Mouse (Mus musculus): ENCODE data around the gene Ly6g6d. TPM values are rescaled to one million over a fixed set of nuclear protein-coding genes. Genes with fewer than 3 reads are reported as not detected.
A peak's percentile ranks its signal among the peaks of the same experiment; 100 is the strongest.

The Ly6g6d gene
- polyA plus RNA-seq, 1 experiment: 8.5 TPM

- peak in 1 of 2 experiments; percentile 50 for DNase-seq
- TF ChIP-seq POLR2A (IDR thresholded peaks at IDR 0.05; ENCODE audit: borderline replicate concordance, insufficient read depth, low read length) (no peak), CTCF (IDR thresholded peaks at IDR 0.05; ENCODE audit: borderline replicate concordance, insufficient read depth, low read depth, low read length) (no peak)
- WGBS: 49% methylated on average over 3 of the region's 3 CpGs
- Histone ChIP-seq H3K4me3 (replicated peaks; ENCODE audit: insufficient read depth, low read depth, low read length) (no peak overlapping the region), H3K27ac (ENCODE audit: insufficient read depth, low read length) (no peak overlapping the region), H3K4me1 (ENCODE audit: control insufficient read depth, insufficient read depth, low read length) (peaks cover 34% of the 10 kb centered on the region), H3K27me3 (ENCODE audit: control insufficient read depth, insufficient read depth, low read length) (no peaks in the 10 kb centered on the region)
Measured at GRCm38 (mm10) chr17:35063466-35063865, 14.4 kb downstream of the Ly6g6d start.

- Histone ChIP-seq H3K4me1 (ENCODE audit: control insufficient read depth, insufficient read depth, low read length) (peaks cover 33% of the 10 kb centered on the region), H3K27me3 (ENCODE audit: control insufficient read depth, insufficient read depth, low read length) (no peaks in the 10 kb centered on the region), H3K27ac (ENCODE audit: insufficient read depth, low read length) (no peak overlapping the region), H3K4me3 (replicated peaks; ENCODE audit: insufficient read depth, low read depth, low read length) (no peak overlapping the region)
- DNase-seq: no peak
- TF ChIP-seq CTCF (IDR thresholded peaks at IDR 0.05; ENCODE audit: borderline replicate concordance, insufficient read depth, low read depth, low read length) (no peak), POLR2A (IDR thresholded peaks at IDR 0.05; ENCODE audit: borderline replicate concordance, insufficient read depth, low read length) (no peak)
- WGBS: 73% methylated on average over 8 of the region's 8 CpGs
Measured at GRCm38 (mm10) chr17:35061299-35061698, 16.6 kb downstream of the Ly6g6d start.

DNA sequence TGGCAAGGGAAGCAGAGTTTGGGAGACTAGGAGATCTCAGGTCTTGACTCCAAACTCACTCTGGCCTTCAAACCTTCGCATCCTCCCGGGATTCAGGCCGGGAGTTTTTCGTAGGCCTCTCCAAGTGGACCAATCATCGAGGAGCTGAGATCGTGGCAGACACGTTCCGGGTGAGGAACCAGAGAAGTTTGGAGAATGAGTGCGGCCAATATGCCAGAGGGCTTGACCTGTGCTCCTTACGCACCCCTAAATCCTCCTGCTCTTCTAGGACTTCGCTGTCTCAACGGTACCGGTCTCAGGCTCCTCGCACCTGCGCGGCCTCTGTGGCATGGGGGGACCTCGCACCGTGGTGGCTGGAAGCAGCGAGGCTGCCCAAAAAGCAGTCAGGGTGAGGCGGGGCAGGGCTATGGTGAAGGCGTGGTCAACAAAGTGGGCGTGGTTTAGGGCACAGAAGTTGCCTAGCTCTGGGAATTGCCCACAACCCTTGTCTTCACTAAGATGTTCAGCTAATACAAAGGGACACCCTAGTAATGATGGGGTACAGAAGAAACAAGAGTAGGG lies 17.0 kb downstream of the Ly6g6d start:
- Histone ChIP-seq H3K4me3 (replicated peaks; ENCODE audit: insufficient read depth, low read depth, low read length) (no peak overlapping the region), H3K4me1 (ENCODE audit: control insufficient read depth, insufficient read depth, low read length) (peaks cover 33% of the 10 kb centered on the region), H3K27me3 (ENCODE audit: control insufficient read depth, insufficient read depth, low read length) (no peaks in the 10 kb centered on the region), H3K27ac (ENCODE audit: insufficient read depth, low read length) (0 out of 2 replicates have a peak overlapping the region, but pooled peaks have one; percentile 11)
- no peak for TF ChIP-seq POLR2A (IDR thresholded peaks at IDR 0.05; ENCODE audit: borderline replicate concordance, insufficient read depth, low read length)
- no peak for TF ChIP-seq CTCF (IDR thresholded peaks at IDR 0.05; ENCODE audit: borderline replicate concordance, insufficient read depth, low read depth, low read length)
- WGBS: 53% methylated on average over 22 of the region's 22 CpGs
- DNase-seq: peak in 1 of 2 experiments; percentile 34

DNA sequence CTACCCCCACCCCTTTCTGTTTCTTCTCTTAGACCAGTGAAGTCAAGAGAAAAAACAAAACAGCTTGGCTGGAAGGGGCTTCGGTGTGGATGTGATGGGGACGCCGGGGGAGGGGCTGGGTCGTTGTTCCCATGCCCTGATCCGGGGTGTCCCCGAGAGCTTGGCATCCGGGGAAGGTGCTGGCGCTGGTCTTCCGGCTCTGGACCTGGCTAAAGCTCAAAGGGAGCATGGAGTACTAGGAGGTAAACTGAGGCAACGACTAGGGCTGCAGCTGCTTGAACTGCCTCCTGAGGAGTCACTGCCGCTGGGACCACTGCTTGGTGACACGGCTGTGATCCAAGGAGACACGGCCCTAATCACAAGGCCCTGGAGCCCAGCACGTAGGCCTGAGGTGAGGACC lies 17.8 kb downstream of the Ly6g6d start:
- peak in 1 of 2 experiments; percentile 36 for DNase-seq
- peak overlapping the region; percentile 88 for H3K4me3 ChIP-seq (replicated peaks; ENCODE audit: insufficient read depth, low read depth, low read length)
- H3K27ac ChIP-seq (ENCODE audit: insufficient read depth, low read length): no peak overlapping the region
- no peak for TF ChIP-seq CTCF (IDR thresholded peaks at IDR 0.05; ENCODE audit: borderline replicate concordance, insufficient read depth, low read depth, low read length)
- TF ChIP-seq POLR2A (IDR thresholded peaks at IDR 0.05; ENCODE audit: borderline replicate concordance, insufficient read depth, low read length): no peak
- 9% methylated on average over 14 of the region's 14 CpGs for WGBS
- peaks cover 28% of the 10 kb centered on the region for H3K4me1 ChIP-seq (ENCODE audit: control insufficient read depth, insufficient read depth, low read length)
- no peaks in the 10 kb centered on the region for H3K27me3 ChIP-seq (ENCODE audit: control insufficient read depth, insufficient read depth, low read length)

DNA sequence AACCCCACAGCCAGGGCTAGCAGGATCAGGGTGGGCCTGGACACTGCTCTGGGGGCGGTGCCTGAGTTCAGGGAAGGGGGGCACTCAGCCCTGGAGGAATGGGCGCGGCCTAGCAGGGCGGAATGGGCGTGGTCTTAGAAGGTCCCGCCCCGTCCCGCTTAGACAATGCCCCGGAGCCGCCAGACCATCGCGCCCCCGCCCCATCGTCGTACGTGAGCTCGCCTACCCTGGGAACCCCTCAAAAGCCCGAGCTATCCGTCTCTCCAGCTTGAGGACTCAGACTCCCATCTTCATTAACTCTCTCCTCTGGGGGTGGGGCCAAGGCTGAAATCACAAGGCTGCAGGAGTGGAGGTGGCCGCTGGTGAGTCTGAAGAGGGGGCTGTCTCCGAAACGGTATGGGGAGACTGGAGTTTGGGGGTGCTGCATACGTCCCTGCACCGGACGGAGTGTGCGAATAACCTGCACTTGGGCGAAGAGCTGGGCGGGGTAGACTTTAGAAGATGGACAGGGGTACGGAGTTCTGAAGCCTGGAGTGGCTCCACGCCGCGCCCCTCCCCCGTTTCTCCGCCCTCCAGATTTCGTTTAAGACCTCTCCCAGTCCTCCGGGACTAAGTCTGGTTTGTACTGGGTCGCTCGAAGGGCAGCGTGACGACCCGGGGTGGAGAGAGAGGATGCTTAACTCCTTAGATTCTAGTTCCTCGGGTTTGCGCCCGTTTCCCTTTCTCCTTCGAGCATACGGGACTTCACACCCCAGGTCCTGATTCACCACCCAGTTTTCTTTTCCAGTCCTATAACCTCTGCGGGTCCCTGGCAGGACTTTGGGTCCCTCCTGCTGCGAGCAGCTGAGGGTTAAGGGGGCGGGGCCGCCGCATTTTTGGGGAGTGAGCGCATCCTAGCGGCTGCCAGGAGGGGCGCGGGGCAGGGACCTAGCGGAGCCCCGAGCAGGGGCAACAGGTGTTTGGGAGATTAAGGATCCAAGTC lies 18.7 kb downstream of the Ly6g6d start, which contains the start of gene Ddah2:
TSS of gene Ddah2 (plus strand) at position 125 of the 982 bp plus-strand sequence.
- Histone ChIP-seq H3K4me1 (ENCODE audit: control insufficient read depth, insufficient read depth, low read length) (peaks cover 24% of the 10 kb centered on the region), H3K4me3 (replicated peaks; ENCODE audit: insufficient read depth, low read depth, low read length) (peak within 1 kb of the TSS; percentile 88), H3K27ac (ENCODE audit: insufficient read depth, low read length) (peak within 1 kb of the TSS; percentile 3), H3K27me3 (ENCODE audit: control insufficient read depth, insufficient read depth, low read length) (no peaks in the 10 kb centered on the region)
- under 1% methylated on average over 57 of the region's 57 CpGs for WGBS
- peak; percentile 79 to 84 for DNase-seq
- peak; percentile 39; the same call in 1 of the 2 replicates for TF ChIP-seq POLR2A (IDR thresholded peaks at IDR 0.05; ENCODE audit: borderline replicate concordance, insufficient read depth, low read length)
- TF ChIP-seq CTCF (IDR thresholded peaks at IDR 0.05; ENCODE audit: borderline replicate concordance, insufficient read depth, low read depth, low read length): peak; percentile 46; the same call in 1 of the 2 replicates

DNA sequence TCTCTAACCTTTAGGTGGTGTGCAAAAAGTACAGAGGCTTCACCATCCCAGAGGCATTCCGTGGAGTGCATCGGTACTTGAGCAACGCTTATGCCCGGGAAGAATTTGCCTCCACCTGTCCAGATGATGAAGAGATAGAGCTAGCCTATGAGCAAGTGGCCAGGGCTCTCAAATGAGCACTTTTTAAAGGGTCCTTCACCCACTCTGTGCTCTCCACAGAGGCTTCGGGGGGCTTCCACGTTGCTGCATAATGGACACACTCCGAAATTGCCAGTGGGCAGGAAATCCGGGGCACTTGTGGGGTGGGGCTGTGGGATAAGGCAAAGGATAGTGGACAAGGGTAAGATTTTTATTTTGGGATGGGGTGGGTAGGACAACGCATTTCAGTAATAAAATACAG lies 19.5 kb downstream of the Ly6g6d start:
- no peak overlapping the region for H3K27ac ChIP-seq (ENCODE audit: insufficient read depth, low read length)
- H3K4me3 ChIP-seq (replicated peaks; ENCODE audit: insufficient read depth, low read depth, low read length): no peak overlapping the region
- no peak for DNase-seq
- no peaks in the 10 kb centered on the region for H3K27me3 ChIP-seq (ENCODE audit: control insufficient read depth, insufficient read depth, low read length)
- WGBS: 61% methylated on average over 9 of the region's 9 CpGs
- H3K4me1 ChIP-seq (ENCODE audit: control insufficient read depth, insufficient read depth, low read length): peaks cover 17% of the 10 kb centered on the region
- no peak for TF ChIP-seq POLR2A (IDR thresholded peaks at IDR 0.05; ENCODE audit: borderline replicate concordance, insufficient read depth, low read length)
- no peak for TF ChIP-seq CTCF (IDR thresholded peaks at IDR 0.05; ENCODE audit: borderline replicate concordance, insufficient read depth, low read depth, low read length)

GRCm38 (mm10) chr17:35057090-35057489 lies 20.8 kb downstream of the Ly6g6d start:
- no peak for TF ChIP-seq POLR2A (IDR thresholded peaks at IDR 0.05; ENCODE audit: borderline replicate concordance, insufficient read depth, low read length)
- no peak for TF ChIP-seq CTCF (IDR thresholded peaks at IDR 0.05; ENCODE audit: borderline replicate concordance, insufficient read depth, low read depth, low read length)
- no peak for DNase-seq
- no peak overlapping the region for H3K27ac ChIP-seq (ENCODE audit: insufficient read depth, low read length)
- peaks cover 21% of the 10 kb centered on the region for H3K4me1 ChIP-seq (ENCODE audit: control insufficient read depth, insufficient read depth, low read length)
- no peak overlapping the region for H3K4me3 ChIP-seq (replicated peaks; ENCODE audit: insufficient read depth, low read depth, low read length)
- no peaks in the 10 kb centered on the region for H3K27me3 ChIP-seq (ENCODE audit: control insufficient read depth, insufficient read depth, low read length)
- 85% methylated on average over 3 of the region's 3 CpGs for WGBS

Data from cerebellum, adult 2 months (tissue).